Mouse (Mus musculus): ENCODE data around the gene Tmem266.

Tmem266 gene

GRCm38 (mm10) chr9:55326515-55327233 lies at the start of gene Tmem266, which contains the start of gene Nrg4:
Gene Tmem266 (plus strand): TSS chr9:55326913.
Gene Nrg4 (minus strand): TSS chr9:55326844.
- in situ Hi-C loops (cut with MboI, MseI), result no loop called here

DNA sequence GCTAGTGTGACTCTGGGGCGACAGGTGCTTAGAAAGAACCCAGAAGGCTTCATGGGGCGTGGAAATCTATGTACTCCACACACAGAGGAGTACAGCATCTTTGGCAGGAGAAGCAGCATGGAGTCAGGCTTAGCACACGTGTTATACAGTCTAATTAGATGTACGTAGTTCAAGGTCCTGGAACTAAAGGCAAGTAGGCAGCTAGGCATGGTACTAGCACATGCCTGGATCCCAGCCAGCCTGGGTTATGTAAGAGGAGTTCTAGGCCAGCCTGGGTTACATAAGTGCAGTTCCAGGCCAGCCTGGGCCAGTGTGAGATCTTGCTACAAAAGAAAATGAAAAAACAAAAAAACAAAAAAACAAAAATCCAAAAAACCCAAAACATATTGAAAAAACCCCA lies 49.2 kb upstream of the Tmem266 start:
- in situ Hi-C loops (cut with MboI, MseI), result no loop called here

DNA sequence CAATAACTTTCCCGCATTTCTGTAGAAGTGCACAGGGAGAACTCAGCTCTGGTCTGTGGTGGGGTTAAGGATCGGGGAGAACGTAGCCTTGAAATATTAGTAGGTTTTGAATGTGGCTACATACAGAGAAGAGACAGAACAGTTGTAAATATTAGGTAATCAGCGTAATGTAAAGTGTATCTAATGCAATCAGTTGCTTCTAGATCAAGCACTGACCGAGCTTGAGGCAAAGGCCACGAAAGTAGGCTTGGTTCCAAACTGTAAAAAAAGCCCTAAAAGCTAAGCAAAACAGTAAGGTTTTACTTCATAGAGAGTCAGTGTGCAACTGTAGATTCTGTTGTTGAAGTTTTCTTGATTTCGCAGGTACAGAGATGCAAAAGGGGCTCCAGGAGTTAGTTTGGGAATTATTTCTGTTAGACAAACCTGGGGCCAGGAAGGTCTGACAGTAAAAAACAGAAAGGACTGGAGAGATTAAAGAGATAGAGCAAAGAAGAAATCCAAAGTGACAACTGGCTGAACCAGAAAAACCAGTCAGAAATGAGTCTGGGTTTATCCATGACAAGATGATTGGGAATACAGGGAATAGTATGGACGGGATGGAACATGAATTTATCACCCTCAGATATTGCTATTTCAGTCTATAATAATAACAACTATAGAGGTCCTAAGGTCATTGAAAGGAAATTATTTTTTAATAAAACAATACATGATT lies 47.4 kb upstream of the Tmem266 start:
- in situ Hi-C loops (cut with MboI, MseI), result no loop called here

- in situ Hi-C loops (cut with MboI, MseI), result no loop called here
Measured at GRCm38 (mm10) chr9:55283516-55283915, 43.2 kb upstream of the Tmem266 start.

DNA sequence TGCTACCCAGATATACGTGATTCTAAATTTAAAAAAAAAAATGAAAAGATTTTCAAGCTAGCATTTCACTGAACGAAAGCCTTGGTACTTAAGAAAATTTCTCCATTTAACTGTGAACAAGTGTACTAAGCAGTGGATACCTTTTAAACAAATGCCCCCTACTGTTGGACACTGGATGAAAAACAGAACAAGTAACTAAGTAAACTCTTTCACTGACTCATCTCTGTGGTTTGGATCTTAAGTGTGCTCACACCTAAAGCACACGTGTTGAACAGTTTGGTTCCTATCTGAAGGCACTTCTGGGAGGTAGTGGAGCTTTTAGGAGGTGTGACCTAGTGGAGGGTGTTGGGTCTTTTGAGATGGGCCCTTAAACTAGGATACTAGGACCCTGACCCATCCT lies 41.5 kb upstream of the Tmem266 start:
- in situ Hi-C loops (cut with MboI, MseI), result no loop called here

DNA sequence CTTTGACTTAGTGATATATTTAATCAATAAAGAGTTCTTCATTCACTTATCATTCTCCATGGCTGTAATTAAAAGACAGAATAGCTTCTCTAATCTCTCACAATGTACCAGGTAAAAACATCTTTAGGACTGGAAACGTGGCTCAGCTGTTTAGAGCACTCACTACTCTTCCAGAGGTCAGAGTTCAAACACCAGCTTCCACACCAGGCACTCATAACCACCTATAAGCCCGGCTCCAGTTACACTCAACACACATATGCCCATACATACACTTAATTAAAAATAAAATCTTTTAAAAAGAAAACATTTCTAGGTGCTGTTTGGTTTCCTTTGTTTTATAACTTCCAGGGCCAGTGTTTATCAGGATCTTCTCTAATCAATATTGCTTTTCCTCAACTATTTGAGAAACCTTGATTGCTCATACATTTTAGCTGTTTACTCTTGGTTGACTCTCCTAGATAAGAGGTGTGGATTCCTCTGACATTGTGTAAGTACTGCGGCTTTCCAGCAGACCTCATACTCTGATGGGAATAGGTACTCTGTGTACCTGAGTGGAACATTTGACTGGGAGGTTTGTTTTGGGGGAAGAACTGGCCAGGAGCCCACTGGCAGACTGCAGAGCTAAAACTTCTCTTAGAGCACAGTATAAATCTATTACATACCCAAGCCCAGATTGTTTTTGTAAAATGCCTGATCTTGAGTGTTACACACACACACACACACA lies 37.1 kb upstream of the Tmem266 start:
- in situ Hi-C loops (cut with MboI, MseI), result no loop called here

- in situ Hi-C loops (cut with MboI, MseI), result no loop called here
Measured at GRCm38 (mm10) chr9:55291966-55292365, 34.7 kb upstream of the Tmem266 start.

DNA sequence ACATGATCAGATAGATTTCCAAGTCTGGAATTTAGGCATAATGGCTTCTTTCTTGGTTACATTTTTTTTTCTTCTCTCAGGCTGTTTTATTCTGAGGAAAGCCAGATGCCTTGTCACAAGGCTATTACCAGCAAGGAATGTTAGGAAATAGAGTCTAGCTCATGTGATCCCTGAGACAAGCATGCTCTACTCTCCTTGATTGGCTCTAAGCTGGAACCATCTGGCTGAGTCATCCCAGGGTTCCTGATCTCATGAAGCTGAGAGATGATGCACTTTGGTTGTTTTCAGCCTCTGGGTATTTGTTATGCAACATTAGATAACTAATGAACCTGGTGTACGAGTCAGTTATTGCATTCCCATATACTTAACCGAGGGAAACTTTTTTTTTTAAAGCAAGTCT lies 30.5 kb upstream of the Tmem266 start:
- in situ Hi-C loops (cut with MboI, MseI), result no loop called here

- in situ Hi-C loops (cut with MboI, MseI), result loop anchor here (10.0 kb wide), 1 partner anchor 1482 kb away; no protein-coding TSS in a partner anchor
Measured at GRCm38 (mm10) chr9:55307066-55307465, 19.6 kb upstream of the Tmem266 start.

- in situ Hi-C loops (cut with MboI, MseI), result loop anchor here (10.0 kb wide), 1 partner anchor 1483 kb away; no protein-coding TSS in a partner anchor
Measured at GRCm38 (mm10) chr9:55307557-55307956, 19.2 kb upstream of the Tmem266 start.

DNA sequence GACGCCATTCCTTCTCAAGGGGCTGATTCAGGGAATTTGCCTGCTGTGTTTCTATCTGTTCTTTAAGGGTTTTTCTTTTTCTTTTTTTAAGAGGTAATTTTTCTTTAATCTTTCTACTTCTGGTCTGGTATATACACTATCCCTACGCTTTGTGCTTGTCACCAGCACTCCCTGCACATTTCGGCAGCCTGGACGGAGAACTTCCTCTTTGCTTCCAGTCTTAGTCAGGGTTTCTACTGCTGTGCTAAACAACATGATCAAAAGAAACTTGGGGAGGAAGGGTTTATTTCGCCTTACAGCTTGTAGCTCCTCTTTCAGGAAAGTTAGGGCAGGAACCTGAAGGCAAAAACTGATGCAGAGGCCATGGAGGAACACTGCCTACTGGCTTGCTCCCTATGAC lies 18.3 kb upstream of the Tmem266 start:
- in situ Hi-C loops (cut with MboI, MseI), result loop anchor here (10.0 kb wide), 1 partner anchor 1484 kb away; no protein-coding TSS in a partner anchor

- in situ Hi-C loops (cut with MboI, MseI), result loop anchor here (5.0 kb wide), 1 partner anchor 289 kb away; no protein-coding TSS in a partner anchor
Measured at GRCm38 (mm10) chr9:55311560-55311959, 15.2 kb upstream of the Tmem266 start.

DNA sequence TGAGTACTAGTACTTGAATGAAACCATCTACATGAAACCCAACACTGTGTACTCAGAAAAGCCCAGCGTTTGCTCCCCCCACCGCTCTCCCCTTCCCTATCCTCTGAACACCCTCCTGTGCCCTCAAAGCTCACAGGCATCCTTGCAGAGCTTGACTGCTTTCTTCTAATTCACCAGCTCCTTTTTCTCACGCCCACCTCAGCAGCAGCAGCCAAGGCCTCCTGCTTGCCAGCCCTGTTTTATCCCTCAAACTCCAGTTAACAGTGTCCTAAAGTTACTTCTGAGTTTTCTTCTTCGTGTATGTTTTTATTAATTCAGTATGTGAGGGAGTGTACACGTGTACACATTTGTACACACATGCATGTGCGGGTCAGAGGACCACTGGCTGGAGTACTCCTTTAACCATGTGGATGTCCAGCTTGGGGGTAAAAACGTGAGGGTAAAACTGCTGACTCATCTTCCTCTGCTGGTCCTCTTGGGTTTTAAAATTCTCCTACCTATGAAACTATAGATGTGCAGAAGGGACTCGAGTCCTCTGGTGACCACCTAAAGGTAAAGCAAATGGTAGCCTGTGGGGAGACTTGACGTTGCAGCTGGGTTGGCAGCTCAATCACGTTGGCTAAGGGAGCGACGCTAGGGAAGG lies 13.0 kb upstream of the Tmem266 start:
- in situ Hi-C loops (cut with MboI, MseI), result loop anchor here (5.0 kb wide), 1 partner anchor 291 kb away; no protein-coding TSS in a partner anchor

DNA sequence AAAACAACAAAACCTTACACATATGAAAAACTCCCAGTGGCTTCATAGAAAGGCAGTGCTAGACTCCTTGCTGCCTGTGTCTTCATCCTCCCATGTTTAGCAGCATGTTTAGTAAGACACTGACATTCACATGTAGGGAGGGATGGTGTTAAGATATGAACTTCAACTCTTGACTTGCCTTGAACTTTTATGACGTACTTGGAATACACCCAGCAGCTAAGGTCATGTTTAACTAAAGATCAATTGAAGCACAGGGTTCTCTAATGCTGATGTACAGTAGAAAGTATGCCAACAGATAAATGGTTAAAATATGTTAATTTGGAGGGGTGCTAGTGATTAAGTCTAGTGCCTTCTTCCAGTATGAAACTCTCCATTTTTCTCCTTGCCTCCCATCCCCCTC lies 4.1 kb upstream of the Tmem266 start:
- in situ Hi-C loops (cut with MboI, MseI), result no loop called here

- in situ Hi-C loops (cut with MboI, MseI), result no loop called here
Measured at GRCm38 (mm10) chr9:55324085-55324484, 2.6 kb upstream of the Tmem266 start.

GRCm38 (mm10) chr9:55324516-55324915 lies 2.2 kb upstream of the Tmem266 start:
- in situ Hi-C loops (cut with MboI, MseI), result no loop called here

DNA sequence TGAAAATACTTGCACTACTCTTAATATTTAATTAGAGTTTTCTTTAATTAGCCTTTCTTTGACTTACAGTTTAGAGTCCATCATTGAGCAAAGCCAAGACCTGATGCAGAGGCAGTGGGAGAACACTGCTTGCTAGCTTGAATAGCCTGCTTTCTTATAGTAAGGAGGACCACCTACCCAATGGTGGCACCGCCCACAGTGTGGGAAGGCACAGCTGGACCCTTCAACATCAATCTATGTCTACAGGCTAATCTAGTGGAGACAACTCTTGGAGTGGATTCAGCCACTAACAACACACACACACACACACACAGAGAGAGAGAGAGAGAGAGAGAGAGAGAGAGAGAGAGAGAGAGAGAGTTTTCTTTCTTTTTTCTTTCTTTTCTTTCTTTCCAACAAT lies 1.7 kb upstream of the Tmem266 start:
- in situ Hi-C loops (cut with MboI, MseI), result no loop called here

GRCm38 (mm10) chr9:55325564-55326514 lies 874 bp upstream of the Tmem266 start:
- in situ Hi-C loops (cut with MboI, MseI), result no loop called here

GRCm38 (mm10) chr9:55327234-55327615 lies 512 bp downstream of the Tmem266 start:
- in situ Hi-C loops (cut with MboI, MseI), result no loop called here

DNA sequence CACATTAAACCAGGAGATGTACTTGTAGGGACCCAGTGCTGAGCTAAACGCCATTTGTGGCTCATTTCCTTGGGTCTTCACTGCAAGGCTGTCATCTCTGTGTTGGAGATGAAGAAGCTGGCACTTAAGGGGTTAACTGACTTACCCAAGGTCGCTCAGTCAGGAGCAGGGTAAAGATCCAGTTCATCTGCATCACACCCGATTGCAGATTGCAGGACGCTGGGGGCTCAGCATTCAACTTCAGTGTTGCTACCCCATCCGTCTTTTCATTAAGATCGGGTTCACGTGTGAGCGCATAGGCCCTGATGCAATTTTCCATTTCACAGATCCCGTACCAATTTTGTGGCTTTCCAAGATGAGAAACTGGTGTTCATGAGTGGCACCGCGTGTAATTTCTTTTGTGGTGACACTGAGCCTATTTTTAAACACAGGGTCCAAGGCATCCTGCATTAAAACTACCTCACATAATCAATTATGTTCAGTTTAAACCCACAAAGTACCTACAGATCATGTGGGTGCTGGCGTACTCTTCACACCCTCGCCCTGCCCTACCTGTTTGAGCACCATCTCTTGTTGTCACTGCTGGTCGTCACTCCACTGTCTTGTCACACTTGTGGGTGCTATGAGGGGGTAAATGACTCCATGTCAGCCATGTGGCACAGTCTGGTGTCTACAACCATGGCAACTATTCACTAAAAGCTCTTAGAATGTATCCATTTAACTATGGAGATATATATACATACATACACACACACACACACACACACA lies 1.6 kb downstream of the Tmem266 start:
- in situ Hi-C loops (cut with MboI, MseI), result no loop called here

Data from T-helper 1 cell (primary cell).